Mouse (Mus musculus): ENCODE results near the gene Add3.

Gene Add3

DNA sequence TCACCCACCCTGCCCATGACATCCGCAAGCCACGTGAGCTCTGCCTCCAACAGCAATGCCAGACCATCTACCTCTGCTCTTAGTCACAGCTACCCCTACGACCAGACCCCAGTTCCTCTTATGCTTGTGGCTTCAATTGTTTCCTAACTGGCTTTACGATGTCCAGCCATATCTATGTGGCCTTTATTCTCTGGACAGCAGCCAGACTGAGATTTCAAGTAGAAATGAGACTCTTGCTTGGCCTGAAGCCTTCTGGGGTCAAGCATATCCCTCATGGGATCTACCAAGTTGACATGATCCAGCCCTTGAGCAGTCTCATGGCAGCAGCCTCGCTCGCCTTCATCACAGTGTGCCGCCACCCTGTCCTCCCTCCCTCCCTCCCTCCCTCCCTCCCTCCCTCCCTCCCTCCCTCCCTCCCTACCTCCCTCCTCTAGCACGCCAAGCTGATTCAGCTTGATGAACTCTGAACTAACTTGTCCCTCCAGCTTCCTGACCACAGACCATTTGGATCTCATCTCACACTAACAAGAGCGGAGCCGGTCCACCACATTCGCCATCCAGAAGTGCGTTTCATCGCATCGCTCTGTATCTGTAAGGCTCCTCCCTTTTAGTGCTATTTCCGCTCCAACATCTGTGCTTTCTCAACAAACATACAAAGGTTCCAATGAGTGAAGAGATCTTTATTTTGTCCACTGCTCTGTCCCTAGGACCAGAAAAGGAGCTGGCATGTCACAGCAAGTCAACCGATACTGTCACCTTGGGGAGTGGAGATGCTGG, 9.7 kb upstream of the Add3 start:
- no peak for DNase-seq

GRCm38 (mm10) chr19:53132471-53132870, 7.8 kb upstream of the Add3 start:
- DNase-seq = no peak

- DNase-seq = no peak
Observed at GRCm38 (mm10) chr19:53136336-53137090, 3.7 kb upstream of the Add3 start.

- DNase-seq = no peak
Observed at GRCm38 (mm10) chr19:53137116-53137670, 3.0 kb upstream of the Add3 start.

- DNase-seq = no peak
Observed at GRCm38 (mm10) chr19:53140804-53141250, 584 bp downstream of the Add3 start.

DNA sequence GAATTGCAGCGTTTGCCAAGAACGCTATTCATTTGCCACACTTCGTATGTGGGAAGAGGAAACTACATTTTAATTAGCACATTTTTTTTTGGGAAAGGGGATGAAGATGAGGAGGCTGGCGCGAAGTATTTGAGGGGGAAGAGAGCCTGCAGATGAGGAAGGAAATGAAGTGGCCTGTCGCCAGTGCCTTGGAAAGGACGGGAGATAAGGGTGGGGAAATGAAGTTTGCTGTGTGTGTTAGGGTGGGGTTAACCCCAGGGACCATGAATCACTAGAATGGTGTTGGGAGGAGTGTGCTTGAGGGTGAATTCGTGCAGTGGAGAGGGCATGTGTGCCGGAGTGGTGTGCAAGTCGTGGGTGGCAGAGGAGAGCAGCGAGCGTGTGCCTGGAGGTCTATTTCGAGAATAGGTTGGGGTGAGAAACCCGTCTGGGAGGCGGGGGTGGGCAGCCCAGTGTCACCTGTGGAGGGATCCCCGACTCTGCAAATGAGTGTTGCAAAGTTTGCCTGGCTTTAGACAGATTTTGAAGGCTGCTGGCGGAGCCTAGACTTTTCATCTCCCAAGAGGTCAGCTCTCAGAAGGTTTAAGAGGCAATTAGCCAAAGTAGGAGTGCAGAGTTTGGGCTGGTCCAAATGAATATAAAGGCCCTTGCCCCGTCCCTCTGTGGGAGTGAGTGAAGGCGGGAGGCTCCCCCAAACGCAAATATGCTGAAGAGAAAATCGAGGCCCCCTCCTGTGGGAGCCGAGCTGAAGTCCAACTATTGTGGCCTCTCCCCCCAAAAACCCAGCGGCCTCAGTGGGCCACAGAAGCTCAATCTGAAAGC, 1.2 kb downstream of the Add3 start:
- peak; percentile 64 for DNase-seq

DNA sequence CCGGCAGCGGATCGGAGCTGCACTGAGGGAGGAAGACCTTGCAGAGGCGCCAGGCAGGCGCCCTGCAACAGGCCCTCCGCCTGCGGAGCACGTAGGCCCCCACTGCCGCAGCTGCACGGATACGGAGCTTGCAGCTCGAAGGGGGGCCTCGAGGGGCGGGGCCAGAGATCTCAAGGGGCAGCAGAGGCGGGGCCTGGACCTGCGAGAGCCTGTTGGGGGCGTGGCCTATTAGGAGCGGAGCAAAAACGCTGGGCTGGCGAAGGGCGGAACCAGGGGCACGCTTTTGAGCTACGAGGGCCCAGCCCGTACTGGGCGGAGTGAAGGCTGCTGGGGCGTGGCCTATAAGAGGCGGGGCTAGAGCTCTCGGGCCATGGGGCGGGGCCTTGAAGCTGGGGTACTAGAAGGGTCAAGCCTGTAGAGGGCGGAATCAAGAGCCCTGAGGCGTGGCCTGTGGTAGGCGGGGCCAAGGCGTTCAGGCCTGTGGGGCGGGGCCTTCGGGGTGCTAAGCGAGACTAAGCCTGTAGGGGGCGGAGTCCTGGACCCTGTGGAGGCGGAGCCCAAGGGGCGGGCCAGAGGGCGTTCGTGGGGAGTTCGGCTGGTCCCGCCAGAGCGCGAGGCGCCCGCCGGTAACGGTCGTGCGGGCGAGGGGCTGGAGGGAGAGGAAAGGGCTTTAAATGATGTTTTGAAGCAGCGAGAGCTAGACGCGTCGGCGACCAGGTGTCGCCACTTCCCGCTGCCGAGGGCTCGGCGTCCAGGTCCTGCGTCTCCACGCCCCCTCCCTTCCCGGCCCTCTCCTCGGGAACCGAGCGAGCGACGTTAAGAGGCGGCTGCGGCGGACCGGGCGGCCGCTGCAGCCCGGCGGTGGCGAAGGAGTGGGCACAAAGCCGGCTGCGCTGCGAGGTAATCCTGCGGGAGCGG, 2.2 kb downstream of the Add3 start:
- peak; percentile 100 for DNase-seq

GRCm38 (mm10) chr19:53143108-53143971, 3.1 kb downstream of the Add3 start:
- DNase-seq = peak; percentile 50

- DNase-seq = no peak
Observed at GRCm38 (mm10) chr19:53145075-53145474, 4.8 kb downstream of the Add3 start.

DNA sequence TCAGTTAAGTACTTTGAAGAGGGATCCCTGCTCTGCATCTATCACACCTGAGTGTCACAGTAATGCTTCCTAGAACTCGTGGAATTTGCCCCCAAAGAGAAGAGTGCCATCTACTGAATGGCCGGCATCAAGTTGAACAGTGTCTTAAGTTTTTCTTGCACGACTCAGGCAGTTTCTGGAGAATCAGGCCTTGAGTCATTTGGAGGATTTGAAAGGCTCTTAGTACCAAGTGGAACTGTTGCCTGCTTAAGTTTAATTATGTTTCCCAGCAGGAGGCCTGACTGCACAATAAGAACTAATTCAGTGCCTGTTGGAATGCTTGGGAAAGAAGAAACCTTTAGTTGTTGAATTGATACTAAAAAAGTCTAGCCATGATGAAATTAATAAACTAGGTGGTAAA, 9.1 kb downstream of the Add3 start:
- no peak for DNase-seq

DNA sequence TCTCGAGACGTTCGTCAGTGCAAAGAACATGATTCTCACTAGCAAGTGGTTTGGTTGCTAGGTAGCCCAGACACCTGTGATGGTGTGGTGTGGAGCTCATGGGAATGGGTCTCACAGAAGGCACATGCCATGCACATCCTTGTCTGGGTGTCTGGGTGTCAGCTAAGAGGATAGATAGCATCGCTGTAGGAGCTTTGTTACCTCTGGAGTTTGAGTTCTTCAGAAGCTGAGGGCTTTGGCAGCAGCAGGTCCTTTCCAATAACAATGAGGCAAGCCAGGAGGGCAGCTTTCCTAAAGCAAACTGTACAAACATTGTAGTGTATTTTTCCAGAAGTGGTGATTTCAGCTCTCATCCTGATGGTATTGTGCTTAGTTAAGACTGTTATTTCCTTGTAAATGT, 12.2 kb downstream of the Add3 start:
- no peak for DNase-seq

DNA sequence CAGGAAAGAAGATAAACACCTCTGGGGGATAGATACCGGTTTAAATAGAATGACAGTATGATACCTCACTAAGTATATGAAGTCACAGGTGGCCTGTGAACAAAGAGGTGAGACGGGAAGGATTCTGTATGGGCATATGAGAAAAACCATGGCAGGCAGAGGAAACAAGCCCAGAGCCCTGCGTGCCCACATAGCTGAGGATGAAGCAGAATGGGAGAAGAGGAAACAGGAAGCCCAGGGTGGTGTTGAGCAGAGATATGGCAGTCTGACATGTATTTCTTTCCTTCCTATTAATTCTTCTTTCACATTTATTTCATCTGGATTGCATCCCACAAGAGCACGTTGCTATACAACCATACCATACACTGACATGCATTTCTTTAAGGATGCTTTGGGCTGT, 12.9 kb downstream of the Add3 start:
- no peak for DNase-seq

DNA sequence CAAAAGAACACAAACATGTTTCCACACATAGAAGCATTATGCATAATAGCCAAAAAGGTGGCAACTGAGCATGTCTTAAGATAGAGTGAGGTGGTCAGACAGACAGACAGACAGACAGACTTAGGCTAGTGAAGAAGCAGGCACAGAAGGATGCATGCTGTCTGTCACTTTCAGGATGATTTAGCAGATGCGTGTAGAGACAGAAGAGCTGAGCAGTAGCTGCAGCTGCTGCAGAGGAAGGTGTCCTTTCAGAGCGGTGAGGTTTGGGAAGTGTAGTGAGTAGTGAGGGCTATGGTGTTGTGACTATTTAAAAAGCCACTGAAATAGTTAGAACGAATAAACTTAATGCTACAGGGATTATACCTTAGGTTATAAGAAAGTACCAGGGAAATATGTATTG, 13.9 kb downstream of the Add3 start:
- DNase-seq = no peak

- DNase-seq = no peak
Observed at GRCm38 (mm10) chr19:53156361-53156760, 16.1 kb downstream of the Add3 start.

- no peak for DNase-seq
Observed at GRCm38 (mm10) chr19:53157176-53157575, 16.9 kb downstream of the Add3 start.

DNA sequence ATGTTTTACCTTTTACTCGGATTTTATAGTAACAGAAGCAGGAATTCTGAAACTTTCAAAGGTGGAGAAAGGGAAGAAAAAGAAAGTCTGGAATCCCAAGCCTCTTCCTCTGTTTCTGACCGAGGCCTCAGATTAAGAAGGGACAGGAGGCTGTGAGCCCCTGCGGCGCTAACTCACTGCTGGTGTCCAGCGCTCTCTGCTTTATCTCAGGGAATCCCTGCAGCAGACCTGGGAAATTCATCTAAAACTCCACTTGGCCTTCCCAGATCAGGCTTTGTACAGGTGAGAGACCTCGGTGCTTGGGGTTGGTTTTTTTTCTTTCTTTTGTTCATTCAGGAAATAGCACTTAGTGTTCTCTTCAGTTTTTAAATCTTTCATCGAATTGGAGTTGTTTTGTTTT, 19.1 kb downstream of the Add3 start:
- no peak for DNase-seq

DNA sequence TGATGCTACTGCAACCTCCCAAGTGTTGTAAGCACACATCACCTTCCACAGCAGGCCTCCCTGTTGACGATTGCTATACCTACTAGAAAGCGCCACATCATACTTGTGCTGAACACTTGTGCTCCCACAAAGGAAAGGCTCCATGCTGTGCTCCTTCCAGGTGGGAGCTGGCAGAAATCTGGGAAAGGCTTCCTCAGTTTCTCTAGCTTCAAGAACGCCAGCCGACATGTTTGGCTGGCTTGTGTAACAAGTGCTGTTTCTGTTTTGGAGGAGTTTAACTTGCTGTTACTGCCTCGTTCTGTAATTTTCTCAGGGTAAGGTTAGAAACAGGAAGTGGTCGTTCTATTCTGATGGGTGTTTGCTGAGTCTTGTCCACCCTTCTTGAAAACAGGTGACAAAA, 22.7 kb downstream of the Add3 start:
- no peak for DNase-seq

DNA sequence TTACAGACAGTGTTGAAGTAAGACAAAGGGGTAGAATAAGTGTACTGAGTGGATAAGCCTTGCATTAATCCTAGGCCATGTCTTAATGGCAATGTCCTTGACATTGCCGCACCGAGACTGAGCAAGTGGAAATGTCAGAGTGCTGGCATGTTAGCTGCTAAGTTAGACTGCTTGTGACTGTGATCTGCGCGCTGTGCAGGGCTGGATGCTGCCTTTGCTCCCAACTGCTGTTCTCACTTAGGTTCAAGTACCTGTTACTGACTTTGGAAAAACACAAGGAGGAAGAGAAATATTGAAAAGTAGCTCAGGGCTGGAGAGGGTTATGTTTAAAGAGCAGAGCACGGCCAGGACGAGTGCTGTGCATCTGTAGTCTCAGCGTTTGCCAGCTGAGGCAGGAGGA, 24.4 kb downstream of the Add3 start:
- no peak for DNase-seq

DNA sequence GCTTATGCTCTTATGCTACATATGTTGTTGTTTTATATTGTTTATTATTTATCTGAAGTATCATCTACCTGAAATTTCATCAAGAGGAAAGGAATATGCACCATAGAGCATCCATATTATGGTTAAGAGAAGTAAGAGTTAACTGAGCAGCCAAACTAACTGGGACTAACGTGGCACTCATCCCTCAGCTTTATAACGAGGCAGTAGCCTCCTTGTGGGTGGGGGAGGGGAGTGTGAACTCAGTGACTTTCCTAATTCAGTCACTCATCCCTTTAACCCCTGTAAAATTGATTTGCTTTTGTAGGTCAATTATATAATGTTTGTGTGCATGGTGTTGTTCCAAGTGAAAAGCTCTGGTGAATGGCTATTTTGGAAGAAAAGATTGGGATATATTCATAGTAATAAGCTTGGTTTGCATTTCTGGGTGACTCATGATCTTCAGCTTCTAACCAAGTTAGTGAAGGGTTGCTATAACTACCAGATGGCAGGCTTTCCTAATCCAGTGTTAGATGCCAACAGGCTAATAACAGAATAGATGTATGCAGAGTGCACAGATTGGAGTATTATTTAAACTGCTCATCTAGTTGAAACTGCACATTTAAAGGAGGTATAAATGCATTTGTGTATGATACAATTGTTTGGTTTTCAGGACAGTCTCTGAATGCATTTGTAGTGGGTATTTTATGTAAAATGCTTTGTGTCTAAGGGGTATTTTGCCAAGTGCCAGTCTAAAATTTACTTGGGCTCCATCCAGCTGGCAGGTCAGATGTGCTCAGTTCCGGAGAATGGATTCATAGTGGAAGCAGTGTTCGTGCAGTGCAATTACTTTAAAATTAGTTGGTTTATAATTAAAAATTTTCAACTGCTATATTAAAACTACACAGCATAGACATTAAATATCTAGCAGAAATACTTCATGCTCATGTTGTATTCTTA, 25.3 kb downstream of the Add3 start:
- no peak for DNase-seq

- DNase-seq = no peak
Observed at GRCm38 (mm10) chr19:53166367-53166766, 26.1 kb downstream of the Add3 start.
